Mouse (Mus musculus): Measurements from ENCODE around the gene Haus4. TPM values are rescaled to one million over a fixed set of nuclear protein-coding genes. Genes with fewer than 3 reads are reported as not detected.

The Haus4 gene
- polyA plus RNA-seq (2017; shearing (Covaris generic)), result 31.6 TPM

DNA sequence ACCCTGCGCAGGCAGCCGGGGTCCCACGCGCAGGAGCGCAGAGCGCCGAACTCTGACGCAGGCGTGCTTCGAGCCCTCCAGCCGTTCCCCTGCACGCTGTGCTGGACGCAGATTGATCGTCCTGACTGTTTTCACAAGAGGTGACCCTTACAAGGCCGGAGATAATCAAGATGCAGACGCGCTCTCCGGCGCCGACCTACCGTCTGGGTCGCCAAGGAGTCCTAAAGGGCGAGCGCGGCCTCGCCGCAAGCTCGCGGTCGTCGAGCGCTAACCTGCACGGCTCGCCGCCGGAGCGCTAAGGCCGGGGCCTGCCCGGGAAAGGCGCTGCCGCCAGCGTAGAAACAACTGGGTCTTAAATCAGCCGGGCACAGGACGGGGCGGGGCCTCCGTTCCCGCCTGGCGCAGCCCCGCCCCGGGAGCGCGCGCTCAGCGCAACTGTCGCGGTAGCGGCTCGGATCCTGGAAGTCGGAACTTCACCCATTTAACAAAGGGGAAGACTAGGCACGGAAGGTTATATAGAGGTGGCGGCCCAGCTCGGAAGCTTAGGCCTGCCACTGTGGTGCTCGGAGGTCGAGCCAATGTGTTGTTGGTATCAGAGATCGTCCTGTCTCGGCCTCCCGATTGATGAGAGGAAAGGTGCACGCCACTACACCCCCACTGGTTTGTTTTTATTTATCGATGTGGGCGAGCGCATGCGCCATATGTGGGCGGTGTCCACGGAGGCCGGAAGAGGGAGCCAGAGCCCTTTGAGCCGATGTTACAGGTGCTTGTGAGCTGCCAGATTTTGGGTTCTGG is at the start of gene Haus4:
Gene Haus4 (minus strand): TSS at position 642 of the 795 bp plus-strand sequence.

DNA sequence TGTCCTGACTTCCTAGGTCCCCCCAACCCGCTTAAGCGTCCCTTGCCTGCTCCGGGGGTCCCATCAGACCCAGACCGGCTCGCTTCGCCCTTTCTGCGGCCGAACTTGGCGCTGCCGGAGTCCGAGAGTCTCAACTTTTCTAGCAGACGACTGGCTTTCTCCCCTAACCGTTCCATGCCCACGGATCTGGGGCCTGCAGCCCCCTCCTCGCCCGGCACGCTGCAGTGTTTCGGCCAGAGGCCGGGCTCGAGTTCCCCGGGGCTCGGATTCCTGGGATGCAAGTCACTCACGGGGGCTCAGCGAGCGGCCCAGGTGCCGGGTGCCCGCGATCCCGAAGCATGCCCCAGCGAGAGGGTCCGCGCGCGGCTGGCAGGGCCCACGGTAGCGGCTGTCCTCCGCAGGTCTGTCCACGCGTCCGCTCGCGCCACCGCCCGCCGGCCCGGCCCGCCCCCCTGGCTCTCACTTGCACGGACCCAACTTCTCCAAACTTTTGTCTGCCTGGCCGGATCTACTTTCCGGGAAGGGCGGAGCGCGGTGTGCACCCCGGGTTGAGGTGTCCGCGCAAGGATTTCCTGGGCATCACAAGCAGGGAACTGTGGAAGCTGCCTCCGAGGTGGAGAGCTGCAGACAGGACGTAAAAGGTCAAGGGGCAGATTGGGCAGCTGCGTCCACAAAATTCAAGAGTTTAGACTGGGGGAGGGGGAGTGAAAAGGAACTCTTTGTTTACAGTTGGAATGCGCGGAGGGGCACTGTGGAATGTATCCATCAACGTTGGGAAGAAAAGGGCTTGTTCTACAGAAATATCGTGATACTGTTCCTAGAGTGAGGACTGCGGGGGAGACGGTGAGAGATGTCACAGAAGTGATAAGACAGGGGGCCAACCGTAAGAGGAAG is 22.9 kb upstream of the Haus4 start, which contains the start of gene Ajuba:
Gene Ajuba (minus strand): TSS at position 470 of the 894 bp plus-strand sequence.

Other genes with a start within 250 kb of the Haus4 start
- 36.9 TPM for gene Oxa1l, start 193.8 kb downstream of the Haus4 start, polyA plus RNA-seq (2017; shearing (Covaris generic))
- gene Slc7a7, start 136.8 kb downstream of the Haus4 start, polyA plus RNA-seq (2017; shearing (Covaris generic)), result not detected
- gene Mrpl52, start 127.7 kb downstream of the Haus4 start, polyA plus RNA-seq (2017; shearing (Covaris generic)), result 122 TPM
- 0.51 TPM for gene Mmp14, start 123.0 kb downstream of the Haus4 start, polyA plus RNA-seq (2017; shearing (Covaris generic))
- gene Lrp10, start 90.5 kb downstream of the Haus4 start, polyA plus RNA-seq (2017; shearing (Covaris generic)), result 246 TPM
- not detected for gene Rem2, start 78.5 kb downstream of the Haus4 start, polyA plus RNA-seq (2017; shearing (Covaris generic))
- gene Prmt5, start 37.1 kb downstream of the Haus4 start, polyA plus RNA-seq (2017; shearing (Covaris generic)), result 29.7 TPM
- gene Ajuba, start 22.9 kb upstream of the Haus4 start, polyA plus RNA-seq (2017; shearing (Covaris generic)), result 0.40 TPM
- 1.2 TPM for gene 4931414P19Rik, start 51.4 kb upstream of the Haus4 start, polyA plus RNA-seq (2017; shearing (Covaris generic))
- gene Psmb5, start 63.4 kb upstream of the Haus4 start, polyA plus RNA-seq (2017; shearing (Covaris generic)), result 123 TPM
- gene Psmb11, start 66.8 kb upstream of the Haus4 start, polyA plus RNA-seq (2017; shearing (Covaris generic)), result 0.09 TPM
- not detected for gene Gm17606, start 86.3 kb upstream of the Haus4 start, polyA plus RNA-seq (2017; shearing (Covaris generic))
- 2.3 TPM for gene Cdh24, start 86.7 kb upstream of the Haus4 start, polyA plus RNA-seq (2017; shearing (Covaris generic))
- 63.8 TPM for gene 1700123O20Rik, start 131.6 kb upstream of the Haus4 start, polyA plus RNA-seq (2017; shearing (Covaris generic))
- gene Acin1, start 132.3 kb upstream of the Haus4 start, polyA plus RNA-seq (2017; shearing (Covaris generic)), result 84.6 TPM
- 0.20 TPM for gene Gm29776, start 144.2 kb upstream of the Haus4 start, polyA plus RNA-seq (2017; shearing (Covaris generic))
- not detected for gene Cebpe, start 157.6 kb upstream of the Haus4 start, polyA plus RNA-seq (2017; shearing (Covaris generic))
- gene Slc7a8, start 227.3 kb upstream of the Haus4 start, polyA plus RNA-seq (2017; shearing (Covaris generic)), result 0.09 TPM

Measured in effector memory CD4-positive, alpha-beta T cell, adult 7 months (primary cell).